Mouse (Mus musculus) heart, adult 11 months (tissue): ENCODE measurements around the gene Srsf3.

Experiments
- DNase-seq: peaks from one replicate; pipeline ENCODE4 v3.0.0; 2022

The Srsf3 gene

GRCm38 (mm10) chr17:29020444-29020843 is 12.0 kb upstream of the Srsf3 start:
- DNase-seq: peak; percentile 90

GRCm38 (mm10) chr17:29022230-29022819 is 10.1 kb upstream of the Srsf3 start:
- peak; percentile 92 for DNase-seq

- peak; percentile 83 for DNase-seq
Observed at GRCm38 (mm10) chr17:29023346-29023745, 9.1 kb upstream of the Srsf3 start.

GRCm38 (mm10) chr17:29024047-29024892 is 8.2 kb upstream of the Srsf3 start:
- peak; percentile 92 for DNase-seq

- DNase-seq: peak; percentile 96
Observed at GRCm38 (mm10) chr17:29024896-29025565, 7.4 kb upstream of the Srsf3 start.

DNA sequence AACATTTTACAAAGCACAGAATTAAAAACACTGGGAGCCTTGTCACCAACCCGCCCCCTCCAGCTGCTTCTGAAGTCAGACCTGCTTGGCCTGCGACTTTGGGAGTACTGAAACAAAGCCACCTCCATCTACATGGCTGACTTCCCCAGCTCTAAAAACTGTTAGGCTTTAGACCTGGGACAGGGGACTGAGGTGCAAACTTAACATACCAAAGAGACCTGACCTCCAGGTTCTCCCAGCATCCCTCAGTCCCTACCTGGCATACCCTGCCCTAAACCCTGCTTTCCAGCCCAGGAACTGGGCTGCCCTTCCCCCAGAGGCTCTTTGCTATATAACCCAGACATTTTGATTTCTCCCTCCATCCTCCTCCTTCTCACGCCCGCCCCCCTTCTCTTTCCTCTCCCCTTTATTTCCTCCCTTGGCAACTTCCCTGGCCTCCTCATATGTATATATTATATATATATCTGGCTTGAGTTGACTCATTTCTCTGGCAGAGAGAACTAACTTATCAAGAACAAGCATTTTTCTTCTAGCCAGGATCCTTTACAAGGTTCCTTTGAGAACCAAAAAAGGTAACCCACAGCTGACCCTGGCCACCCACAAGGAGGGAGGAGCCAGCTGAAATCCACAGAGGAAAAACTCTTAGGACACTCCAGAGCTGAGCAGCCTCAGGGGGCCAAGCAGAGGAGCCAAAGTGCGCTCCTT is 5.6 kb upstream of the Srsf3 start:
- peak; percentile 91 for DNase-seq

DNA sequence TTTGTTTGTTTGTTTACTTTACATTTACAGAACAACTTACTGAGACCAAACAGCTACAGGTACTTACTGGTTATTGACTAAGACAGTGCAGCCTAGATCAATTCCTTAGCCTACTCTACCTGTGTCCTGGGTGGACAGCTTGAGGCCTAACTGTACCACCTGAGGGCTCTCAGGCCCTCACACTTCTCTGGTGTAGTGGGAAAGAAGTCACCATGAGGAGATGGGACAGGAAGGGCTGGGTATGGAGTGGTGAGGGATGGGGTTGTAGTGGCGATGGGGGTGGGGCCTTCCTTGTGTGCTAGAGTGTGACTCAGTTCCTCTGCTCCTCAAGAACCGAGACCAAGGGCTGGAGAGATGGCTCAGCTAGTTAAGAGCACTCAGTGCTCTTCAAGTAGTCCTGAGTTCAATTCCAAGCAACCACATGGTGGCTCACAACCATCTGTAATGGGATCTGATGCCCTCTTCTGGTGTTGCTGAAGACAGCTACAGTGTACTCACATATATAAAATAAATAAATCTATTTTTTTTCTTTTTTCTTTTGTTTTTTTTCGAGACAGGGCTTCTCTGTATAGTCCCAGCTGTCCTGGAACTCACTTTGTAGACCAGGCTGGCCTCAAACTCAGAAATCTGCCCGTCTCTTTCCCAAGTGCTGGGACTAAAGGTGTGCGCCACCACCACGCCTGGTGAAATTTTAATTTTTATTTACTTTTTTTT is 1.9 kb upstream of the Srsf3 start:
- peak; percentile 92 for DNase-seq

DNA sequence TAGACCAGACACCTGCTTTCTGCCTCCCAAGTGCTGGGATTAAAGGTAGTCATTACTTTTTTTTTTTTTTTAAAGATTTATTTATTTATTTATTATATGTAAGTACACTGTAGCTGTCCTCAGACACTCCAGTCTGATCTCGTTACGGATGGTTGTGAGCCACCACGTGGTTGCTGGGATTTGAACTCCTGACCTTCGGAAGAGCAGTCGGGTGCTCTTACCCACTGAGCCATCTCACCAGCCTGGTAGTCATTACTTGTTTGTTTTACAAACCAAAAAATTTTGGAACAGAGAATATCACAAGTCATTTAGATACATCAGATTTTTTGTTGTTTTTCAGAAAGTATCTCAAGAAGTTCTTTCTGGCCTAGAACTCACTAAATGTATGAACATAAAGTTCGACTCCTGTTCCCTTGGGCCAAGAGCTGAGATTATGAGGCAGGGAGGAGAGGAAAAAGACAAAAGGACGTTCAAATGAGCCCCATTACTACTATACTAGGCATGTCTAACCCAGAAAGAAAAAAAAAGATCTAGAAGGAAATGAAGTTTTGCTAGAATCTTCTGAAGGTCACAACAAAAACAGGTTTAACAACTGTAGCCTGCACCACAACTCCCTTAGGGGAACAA is 1.2 kb upstream of the Srsf3 start:
- DNase-seq: peak; percentile 73

DNA sequence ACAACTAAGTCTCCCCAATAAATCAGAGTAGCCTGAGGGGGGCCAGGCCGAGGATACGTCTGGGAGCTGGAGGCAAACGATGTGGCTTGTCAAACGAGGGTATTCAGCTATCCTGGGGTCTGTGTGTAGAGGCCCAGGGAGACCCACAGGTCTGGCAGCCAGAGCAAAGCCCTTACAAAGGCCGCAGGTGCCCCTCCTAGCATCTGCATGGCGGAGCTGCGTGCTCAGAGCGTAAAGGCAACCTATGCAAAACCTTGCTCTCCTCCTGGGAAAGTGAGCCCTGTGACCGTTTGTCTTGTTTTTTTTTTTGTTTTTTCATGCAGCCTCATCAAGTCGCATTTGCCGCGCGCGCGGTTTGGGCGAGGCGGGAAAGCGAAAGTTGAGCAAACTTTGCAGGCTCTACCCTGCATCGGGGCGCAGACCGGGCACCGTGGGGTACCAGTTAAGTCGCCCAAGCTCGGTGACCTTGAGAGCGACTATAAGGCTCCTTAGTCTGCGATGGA is 606 bp upstream of the Srsf3 start:
- no peak for DNase-seq

DNA sequence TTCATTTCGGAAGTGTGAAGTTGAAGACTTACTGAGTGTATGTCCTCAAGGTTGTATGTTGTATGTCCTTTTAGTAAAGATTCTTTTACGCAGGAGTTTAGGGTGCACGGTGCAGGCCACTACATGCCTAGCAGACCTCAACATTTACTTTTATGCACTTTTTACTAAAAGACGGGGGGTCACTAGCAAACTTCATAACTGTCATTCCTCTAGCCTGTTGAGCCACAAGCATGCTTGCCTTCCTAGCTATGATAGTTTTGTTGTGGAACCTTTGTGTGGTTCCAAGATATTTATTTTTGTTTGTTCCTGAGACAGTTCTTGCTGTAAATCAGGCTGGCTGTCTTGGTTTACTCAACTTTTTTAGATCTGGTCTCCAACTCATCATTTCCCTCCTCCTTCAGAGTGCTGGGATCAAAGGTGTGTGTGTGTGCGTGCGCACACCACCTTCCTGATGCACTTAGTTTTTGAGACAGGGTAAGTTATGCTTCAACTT is 1.2 kb downstream of the Srsf3 start:
- peak; percentile 79 for DNase-seq

DNA sequence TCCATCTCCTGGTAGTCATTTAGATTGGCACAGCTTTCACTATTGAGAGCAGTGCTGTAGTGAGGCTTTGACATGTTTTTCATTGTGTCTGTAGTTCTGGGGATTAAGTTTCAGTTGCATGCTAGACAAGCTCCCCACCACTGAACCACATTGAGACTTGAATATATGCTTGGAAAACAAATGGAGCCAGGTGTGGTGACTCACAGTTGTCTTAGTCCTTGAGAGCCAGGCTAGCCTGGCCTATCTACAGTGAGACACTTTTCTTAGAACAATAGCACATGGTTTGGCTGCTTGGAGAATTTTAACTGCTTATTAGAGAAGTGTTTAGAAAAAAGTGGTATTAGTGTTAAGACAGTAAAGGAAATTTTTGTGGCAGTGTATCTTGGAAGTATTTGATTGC is 1.8 kb downstream of the Srsf3 start:
- peak; percentile 71 for DNase-seq

DNA sequence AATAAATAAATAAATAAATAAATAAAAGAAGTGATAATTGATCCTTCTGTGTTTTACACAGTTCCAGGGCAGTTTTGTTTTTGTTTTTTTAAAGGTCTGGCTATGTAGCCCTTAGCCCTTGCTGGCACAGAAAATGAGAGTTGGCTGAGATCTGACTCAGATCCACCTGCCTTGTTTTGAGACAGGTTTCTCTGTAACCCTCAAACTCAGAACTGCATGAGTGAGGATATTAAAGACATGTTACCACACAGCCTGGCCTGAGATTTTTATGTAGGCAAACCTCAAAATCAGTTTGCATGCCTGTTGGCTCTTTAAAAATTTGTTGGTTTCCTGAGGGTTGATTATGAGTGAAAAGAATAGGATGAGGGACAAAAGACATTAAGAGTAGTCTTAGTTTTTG is 3.1 kb downstream of the Srsf3 start:
- peak; percentile 35 for DNase-seq

- DNase-seq: peak; percentile 95
Observed at GRCm38 (mm10) chr17:29039351-29039750, 6.9 kb downstream of the Srsf3 start.

- peak; percentile 48 for DNase-seq
Observed at GRCm38 (mm10) chr17:29041632-29042031, 9.2 kb downstream of the Srsf3 start.

- DNase-seq: no peak
Observed at GRCm38 (mm10) chr17:29042569-29042968, 10.1 kb downstream of the Srsf3 start.

GRCm38 (mm10) chr17:29043583-29043982 is 11.2 kb downstream of the Srsf3 start:
- DNase-seq: peak; percentile 54

- peak; percentile 86 for DNase-seq
Observed at GRCm38 (mm10) chr17:29044146-29044924, 11.9 kb downstream of the Srsf3 start.

GRCm38 (mm10) chr17:29044925-29045319 is 12.5 kb downstream of the Srsf3 start:
- DNase-seq: peak; percentile 88

DNA sequence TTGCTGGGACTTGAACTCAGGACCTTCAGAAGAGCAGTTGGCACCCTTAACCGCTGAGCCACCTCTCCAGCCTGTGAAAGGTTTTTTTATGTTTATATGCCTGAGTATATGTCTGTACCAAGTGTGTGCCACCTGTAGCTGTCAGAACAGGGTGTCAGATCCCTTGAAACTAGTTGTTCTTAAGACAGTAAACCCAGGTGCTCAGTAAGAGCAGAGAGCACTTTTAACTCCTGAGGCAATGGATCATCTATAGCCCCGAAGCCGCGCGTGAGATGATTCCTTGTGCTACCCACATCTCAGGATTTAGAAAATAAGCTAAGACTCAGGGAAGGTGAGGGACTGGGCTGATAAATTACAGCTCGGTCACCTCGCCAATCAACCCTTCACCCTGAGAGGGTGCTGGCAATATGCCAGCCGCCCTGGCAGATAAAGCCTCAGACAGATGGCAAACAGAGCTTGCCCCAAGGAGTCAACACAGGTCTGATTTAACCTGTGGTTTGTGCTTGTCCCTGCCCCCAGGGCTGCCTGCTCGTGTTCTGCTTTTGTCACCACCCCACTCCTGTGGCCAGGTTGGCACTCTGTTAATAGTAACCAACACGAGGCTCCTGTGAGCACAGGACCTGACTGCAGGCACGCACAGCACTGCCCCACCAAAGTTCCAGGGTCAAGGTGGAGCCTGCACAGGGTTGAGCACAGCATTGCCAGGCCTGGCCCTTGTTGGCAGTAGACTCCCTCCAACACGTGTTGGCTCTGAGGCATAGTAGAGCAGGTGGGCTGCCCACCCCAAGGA is 13.5 kb downstream of the Srsf3 start:
- DNase-seq: peak; percentile 95

DNA sequence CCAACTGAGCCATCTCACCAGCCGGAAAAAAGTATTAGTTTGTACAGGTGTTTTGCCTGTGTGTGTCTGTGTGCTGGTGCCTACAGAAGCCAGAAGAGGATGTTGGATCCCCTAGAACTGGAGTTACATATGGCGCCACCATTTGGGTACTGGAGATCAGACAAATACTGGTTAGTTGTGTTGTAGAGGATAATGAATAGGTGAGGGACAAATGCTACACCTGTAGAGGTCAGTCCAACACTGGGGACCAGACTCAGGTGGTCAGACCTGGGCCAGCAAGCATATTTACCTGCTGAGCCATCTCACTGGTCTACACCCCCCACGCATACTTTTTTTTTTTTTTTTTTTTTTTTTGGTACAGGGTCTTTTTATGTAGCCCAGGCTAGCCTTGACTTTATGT is 14.4 kb downstream of the Srsf3 start:
- peak; percentile 61 for DNase-seq
